Mouse (Mus musculus) ES-Bruce4 (cell line): ENCODE data around the gene Tspan17.

Experiments
- CTCF ChIP-seq: IDR thresholded peaks from one replicate; pipeline ENCODE4 v1.8.1; 2011; ENCODE audit warnings: low read depth, low read length
- EP300 ChIP-seq: IDR thresholded peaks from 2 replicates; pipeline ENCODE4 v1.6.1; 2011; ENCODE audit warnings: low read depth, low read length; ENCODE audit not compliant: insufficient read depth
- POLR2A ChIP-seq: IDR thresholded peaks from one replicate; pipeline ENCODE4 v1.8.1; 2011; ENCODE audit warnings: low read length; ENCODE audit not compliant: insufficient read depth

- TF ChIP-seq POLR2A, result no peak
- TF ChIP-seq CTCF, result no peak
- TF ChIP-seq EP300, result no peak
These were observed 18.9 kb downstream of the Tspan17 start for GRCm38 (mm10) chr13:54808067-54808466.
